Mouse (Mus musculus): ENCODE data around the gene Tmem53. TPM values are rescaled to one million over a fixed set of nuclear protein-coding genes. Genes with fewer than 3 reads are reported as not detected.

Gene Tmem53
- polyA plus RNA-seq, 1 experiment from 2014 or later: 19.9 TPM

Other genes with a start within 250 kb of the Tmem53 start
- gene Eif2b3, start 232.5 kb upstream of the Tmem53 start, polyA plus RNA-seq (2015; fragmentation: Nextera tagmentation; extraction: Ambion mirVana): 45.2 and 45.8 TPM in 2 replicates
- gene Ptch2, start 155.9 kb upstream of the Tmem53 start, polyA plus RNA-seq (2015; fragmentation: Nextera tagmentation; extraction: Ambion mirVana): 8.8 and 10.0 TPM in 2 replicates
- gene Btbd19, start 126.2 kb upstream of the Tmem53 start, polyA plus RNA-seq (2015; fragmentation: Nextera tagmentation; extraction: Ambion mirVana): 5.1 and 5.3 TPM in 2 replicates
- not detected in 2 replicates for gene Tctex1d4, start 125.2 kb upstream of the Tmem53 start, polyA plus RNA-seq (2015; fragmentation: Nextera tagmentation; extraction: Ambion mirVana)
- 3.1 and 3.7 TPM in 2 replicates for gene Plk3, start 118.0 kb upstream of the Tmem53 start, polyA plus RNA-seq (2015; fragmentation: Nextera tagmentation; extraction: Ambion mirVana)
- 746 and 795 TPM in 2 replicates for gene Rps8, start 95.7 kb upstream of the Tmem53 start, polyA plus RNA-seq (2015; fragmentation: Nextera tagmentation; extraction: Ambion mirVana)
- gene Kif2c, start 69.3 kb upstream of the Tmem53 start, polyA plus RNA-seq (2015; fragmentation: Nextera tagmentation; extraction: Ambion mirVana): 71.8 and 75.6 TPM in 2 replicates
- gene Armh1, start 174 bp downstream of the Tmem53 start, polyA plus RNA-seq (2015; fragmentation: Nextera tagmentation; extraction: Ambion mirVana): 0.23 and 0.39 TPM in 2 replicates
- gene Rnf220, start 245.1 kb downstream of the Tmem53 start, polyA plus RNA-seq (2015; fragmentation: Nextera tagmentation; extraction: Ambion mirVana): 71.5 and 76.0 TPM in 2 replicates